Mouse (Mus musculus) retina, embryonic 14.5 days (tissue): ENCODE measurements at regions not wholly inside any gene's neighbourhood (a gene's known extent, or its start where the extent isn't known, plus 50 kb on each side); places are given as distances from the start of the nearest gene placed in this dataset.

ENCODE experiments used
- DNase-seq: peaks from one replicate; pipeline ENCODE4 v3.0.0-alpha.2; 2015; ENCODE audit warnings: low spot score

DNA sequence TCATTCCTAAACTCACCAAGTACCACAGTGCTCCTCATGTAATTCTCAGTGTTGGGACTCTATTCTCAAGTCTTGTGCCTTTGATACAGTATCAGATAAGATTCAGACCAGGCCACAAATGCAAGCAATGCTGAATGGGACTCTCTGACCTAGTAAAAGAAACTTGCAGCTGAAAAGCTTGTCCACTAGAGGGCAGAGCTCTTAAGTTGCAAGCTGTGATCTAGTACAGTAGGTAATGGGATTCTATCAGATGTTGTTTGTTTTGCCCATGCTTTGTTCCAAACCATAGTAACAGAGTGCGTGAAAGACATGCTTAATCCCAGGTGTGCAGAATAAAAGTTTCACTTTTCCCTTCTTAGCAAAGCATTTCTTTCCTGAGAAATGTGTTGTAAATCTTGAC, 383.2 kb upstream of the Chrm2 start:
- peak; percentile 73 for DNase-seq

DNA sequence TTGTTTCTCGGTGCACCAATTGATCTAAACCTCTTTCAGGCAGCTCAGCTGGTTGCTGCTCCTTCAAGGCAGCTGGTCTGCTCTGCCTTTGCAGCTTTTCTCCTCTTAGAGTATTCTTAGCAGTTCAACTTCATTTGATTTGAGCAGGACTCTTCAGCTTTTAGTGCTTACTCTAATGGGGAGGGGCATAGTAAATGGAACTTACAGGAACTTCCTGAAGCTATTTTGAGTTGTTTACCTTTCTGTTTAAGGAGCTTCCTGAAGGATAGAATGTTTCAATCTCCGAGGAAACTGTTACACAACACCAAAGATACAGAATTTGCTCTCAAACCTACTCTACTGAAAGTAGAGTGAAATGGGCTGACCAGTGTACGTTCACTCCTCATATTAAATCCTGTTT, 385.8 kb upstream of the Chrm2 start:
- DNase-seq = no peak

DNA sequence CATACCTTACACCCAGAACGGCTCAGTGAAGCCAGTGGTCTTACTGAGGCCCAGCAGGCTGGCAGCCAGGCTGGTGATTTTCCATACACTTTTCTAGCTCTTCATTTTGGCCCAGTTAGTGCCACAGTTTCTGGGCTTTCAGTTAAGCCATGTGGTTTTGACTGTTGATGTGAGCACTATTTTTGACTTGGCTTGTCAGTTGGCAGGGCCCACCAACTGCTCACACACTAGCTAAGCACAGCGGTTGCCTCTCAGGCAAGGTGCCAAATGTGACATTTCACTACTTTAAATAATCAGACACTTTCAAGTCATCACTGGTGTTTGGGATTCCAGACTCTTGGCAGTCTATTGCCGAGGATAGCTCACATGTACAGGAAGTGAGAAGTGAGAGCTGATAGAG, 399.0 kb upstream of the Chrm2 start:
- no peak for DNase-seq

DNA sequence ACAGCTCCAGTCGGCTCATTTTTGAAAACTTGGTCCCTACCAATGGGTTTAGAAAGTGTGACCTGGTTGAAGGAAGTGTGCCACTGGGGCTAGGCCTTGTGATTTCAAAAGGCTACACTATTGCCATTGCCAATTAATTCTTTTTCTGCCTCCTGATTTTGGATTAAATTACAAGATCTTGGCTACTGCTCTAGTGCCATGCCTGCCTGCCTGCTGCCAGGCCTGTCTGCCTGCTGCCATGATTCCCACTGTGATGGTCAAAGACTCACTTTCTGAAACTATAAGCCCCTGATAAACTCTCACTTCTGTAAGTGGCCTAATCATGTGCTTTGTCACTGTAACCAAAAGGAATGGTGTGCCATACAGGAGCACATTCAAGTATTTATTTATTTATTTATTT, 400.4 kb upstream of the Mtpn start:
- no peak for DNase-seq

DNA sequence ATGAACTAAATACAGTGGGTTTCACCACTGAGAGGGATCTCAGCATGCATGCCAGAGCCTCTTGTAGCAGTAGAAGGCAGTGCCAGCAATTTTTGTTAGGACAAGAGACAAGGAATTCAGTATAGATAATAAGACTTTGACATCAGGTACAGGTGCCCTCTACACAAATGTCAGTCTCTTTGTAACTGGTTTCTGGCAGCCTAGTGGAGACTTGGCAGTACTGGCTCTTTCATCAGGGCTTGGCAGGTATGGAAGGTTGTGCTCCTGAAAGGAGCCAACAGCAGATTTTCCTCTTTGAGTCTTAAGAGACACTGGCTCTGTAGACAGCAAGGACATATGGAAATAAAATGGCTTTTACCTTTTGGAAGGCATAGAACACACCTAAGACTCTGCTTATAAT, 384.5 kb upstream of the Mtpn start:
- no peak for DNase-seq

DNA sequence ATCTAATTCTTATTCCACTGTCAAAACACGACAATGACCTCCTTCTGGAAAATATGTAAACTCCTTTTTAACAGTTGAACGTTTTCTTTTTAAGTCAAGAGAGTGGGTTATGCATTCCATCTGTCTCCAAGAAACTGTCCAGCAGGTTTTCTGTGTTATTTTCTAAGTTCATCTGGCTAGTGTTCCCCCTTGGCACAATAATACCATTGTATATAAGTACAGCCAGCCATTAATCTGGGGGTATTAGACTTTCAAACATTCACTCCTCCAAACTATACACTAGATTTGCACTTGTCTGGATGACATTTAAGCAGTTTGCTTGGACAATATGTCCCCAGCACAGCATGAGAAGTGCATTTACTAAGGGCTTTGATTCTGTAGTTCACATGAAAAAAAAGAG, 358.3 kb upstream of the Mtpn start:
- DNase-seq = no peak

DNA sequence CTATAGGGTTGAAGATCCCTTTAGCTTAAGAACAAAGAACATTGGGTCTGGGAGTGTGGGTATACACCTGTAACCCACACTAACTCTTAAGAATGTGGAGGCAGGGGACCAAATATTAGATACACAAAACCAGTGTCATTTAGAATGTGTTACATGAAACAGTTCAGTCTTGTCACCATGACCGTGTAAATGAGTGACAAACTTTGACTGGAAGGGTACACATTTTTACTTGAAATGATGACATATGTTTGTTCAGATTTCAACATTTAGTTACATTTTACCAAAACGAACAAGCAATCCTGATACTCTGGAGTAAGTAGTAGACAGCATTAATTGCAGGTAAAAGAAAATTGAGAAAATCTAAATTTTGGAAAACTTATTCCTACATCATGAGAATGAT, 356.0 kb upstream of the Mtpn start:
- no peak for DNase-seq

DNA sequence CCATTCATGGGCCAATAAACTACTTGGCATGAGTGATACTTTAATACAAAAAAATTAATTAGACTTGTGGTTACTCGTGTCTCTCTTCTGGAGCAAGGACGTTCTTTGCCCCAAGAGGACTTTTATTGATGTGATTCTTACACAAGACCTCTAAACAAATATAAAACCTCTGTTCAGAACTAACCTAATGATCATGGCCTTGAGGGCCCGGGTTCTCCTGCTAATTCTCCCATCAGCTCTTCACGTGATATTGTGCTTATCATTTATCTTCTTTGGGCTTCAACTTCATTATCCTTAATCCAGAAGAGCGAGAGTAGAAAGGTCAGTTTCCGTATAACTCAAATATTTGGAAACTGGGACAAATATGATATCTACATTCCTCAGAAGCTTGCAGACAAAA, 335.0 kb upstream of the Mtpn start:
- DNase-seq = no peak

DNA sequence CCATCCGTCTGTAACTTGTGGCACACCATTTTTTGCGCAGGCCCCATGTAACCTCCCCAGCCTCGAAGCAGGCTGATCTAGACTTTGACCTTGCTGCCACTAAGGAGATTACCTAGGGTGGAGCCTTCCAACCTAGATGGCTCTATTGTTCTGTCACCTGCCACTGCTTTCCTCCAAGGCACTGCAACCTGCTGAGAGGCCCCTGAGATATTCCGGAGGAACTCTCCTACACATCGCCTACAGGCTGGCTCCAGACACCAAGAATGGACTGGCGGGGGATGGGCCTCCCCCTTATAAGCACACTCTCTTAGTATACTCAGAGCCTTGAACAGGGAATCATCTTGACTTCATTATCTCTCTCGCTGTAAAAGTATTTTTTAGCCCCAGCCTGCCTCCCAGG, 331.7 kb upstream of the Mtpn start:
- DNase-seq = no peak

DNA sequence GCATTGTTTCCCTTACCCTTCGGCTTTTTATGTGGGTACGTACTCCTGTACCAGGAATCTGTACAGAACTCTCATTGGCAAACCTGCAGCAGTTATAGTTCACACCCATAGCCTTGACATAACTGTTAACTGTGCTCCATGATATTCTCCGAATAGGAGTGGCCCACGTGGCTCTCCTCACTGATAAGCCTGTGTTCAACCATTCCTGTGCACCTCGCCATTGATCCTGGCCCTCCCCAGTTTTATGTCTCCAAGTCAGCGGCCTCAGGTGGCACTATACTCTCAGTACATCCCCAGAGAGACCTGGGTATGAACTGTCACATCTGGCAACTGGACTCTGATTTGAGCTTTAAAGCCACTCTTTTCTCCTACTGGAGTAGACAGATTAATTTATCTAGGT, 324.5 kb upstream of the Mtpn start:
- no peak for DNase-seq

DNA sequence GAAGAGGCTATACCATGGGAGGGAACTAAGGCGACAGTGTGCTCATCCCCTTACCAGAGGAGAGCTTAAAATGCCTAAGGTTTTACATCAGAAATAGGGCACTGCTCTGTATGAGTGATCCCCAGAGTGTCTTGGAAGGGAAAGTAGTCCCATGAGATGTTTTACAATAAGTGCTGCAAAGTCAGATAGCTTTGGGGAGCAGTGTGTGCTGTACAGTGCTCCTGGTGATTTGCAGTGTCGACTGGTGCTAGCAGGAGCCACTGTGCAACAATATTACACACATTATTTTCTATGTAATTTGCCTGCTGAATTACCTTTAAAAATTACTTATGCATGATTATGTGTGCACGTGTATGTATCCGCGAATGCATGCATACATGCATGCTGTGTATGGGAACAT, 314.3 kb upstream of the Mtpn start:
- peak; percentile 28 for DNase-seq

DNA sequence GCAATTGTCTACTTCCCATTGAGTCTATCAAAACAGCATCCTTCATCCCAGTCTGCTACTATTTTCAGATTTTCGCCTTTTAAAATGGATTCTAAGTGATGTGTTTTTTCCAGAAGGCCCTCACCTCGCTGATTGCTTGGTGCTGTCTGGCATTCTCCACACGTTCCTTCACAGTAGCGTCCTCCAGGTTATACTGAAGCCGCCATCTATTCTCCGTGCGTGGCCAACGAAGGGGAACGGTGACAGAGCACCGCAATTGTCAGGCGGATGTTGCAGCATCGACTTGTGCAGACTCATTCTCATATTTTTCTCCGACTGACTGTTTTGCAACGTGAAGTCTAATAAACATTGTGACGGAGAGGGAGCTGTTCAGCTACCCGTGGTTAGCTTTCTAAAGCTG, 277.0 kb upstream of the Mtpn start:
- no peak for DNase-seq

DNA sequence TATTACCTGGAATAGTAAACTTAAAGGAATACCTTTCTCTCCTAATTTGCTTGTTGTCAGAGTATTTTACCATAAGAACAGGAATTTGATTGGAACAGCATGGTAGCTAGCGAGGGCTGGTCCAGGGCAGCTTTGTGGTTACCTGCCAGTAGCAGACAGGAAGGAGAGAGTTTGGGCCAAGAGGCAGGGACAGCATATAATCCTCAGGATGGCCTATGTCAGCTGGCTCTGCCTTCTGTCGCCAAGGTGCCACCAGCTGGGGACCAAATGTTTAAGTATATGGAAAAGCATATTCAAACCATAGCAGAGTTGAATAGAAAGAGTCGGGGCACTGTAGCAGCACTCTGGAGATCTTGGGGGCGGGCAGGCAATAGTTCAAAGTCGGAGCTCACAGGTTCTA, 274.8 kb upstream of the Mtpn start:
- no peak for DNase-seq

DNA sequence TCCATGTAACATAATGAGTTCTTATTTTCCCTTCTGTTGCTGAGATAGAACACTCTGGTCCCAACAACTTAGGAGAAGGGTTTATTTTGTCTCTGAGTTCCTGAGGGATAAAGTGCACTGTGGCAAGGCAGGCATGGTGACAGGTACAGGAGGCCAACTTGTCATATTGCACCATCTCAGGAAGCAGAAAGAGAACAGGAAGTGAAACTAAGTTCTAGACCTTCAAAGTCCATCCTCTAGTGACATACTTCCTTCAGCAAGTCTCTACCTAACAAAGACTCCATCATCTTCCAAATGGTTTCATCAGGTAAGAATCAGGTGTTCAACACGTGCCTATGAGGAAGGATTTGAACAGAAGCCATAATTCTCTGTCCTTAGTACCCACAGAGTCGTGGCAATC, 266.1 kb upstream of the Mtpn start:
- DNase-seq = no peak

DNA sequence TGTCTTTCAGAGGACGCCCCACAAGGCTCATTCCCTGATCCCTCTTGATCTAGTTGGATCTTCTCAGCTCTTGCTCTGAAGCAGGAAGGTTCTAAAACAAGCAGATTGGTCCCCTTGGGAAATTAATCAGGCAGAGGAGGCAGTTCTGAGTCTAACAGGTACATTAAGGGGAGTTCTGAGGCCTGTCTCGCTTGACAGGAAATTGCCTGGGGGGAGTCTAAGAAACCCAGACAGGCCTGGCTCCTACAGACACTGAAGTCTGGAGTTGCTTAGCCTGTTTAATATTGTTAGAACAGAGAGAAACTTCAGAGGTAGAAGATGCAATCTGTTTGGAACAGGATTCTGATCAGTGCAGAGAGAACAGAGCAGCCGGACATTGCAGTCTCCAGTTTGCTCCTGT, 264.4 kb upstream of the Mtpn start:
- no peak for DNase-seq

DNA sequence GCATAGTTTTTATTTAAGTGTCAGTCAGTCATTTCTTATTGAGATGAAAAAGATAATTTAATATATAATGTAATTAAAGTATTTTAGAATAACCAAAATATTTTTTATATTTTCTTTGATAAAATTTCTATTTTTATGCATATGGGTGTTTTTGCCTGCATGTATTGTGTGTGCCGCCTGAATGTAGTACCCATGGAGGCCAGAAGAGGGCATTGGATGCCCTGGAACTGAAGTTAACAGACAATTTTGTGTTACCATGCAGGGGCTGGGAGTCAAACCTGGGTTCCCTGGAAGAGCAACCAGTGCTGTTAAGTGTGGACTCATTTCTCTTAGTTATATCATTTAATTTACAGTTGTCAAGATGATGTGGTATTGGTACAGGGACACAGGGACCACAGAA, 240.0 kb upstream of the Mtpn start:
- no peak for DNase-seq

DNA sequence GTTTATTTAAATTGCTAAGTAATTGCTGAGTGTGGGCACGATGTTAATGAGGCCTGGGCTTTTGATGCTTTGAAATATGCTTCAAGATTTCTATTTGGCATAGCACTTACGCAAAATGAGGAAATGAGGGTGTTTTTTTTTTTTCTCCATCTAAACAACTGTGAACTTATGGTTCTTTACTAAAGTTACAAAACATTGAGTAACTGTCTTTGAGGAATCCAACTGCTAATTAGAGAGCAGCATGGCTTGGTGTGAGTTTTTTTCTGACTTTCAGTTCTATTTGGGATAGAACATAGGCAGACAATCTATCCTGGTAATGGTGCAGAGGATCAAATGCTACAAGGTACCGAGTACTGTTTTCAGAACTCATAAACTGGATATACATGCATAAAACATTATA, 231.2 kb upstream of the Mtpn start:
- no peak for DNase-seq

DNA sequence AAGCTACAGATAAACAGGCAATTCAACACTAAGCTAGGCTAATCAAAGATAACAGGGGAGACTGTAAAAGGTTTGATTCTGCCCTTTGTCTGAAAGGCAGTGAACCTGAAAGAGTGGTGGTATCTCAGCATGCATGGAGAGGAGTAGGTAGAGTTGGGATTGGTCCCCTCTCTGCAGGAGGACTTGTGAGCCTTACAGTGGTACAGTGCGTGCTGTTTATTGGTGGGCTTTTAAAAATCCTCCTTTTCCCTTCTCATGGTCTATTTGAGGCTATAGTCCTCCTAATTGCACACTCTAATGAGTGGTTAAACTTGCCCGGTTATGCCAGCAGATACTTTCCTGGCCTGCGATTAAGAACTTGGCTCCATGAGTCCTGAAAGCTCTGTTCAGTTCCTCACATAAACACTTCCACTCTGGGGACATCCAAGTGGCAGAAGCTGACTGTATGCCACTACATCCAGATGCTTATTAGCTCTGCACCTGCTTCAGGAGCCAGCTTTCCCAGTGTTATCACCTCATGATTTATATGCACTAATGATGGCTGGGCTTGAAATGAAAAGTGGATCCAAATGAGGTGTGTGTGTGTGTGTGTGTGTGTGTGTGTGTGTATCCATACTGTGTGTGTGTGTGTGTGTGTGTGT, 220.0 kb upstream of the Mtpn start:
- DNase-seq = no peak

DNA sequence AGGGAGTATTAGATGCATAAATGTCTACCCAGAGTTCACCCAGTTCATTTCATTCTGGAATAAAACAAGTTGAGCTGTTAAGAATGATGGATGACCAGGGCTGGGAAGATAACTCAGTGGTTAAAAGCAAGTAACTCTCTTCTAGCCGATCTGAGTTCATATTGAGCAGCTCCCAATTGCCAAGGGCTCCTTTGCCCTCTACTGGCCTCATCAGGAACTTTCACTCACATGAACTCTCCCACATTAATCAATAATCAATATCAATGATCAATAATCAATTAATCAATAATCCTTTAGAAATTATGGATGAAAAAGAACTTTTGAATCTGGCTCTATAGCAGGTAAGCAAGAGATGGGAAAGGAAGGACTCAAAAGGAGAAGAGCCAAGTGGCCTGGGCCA, 206.3 kb upstream of the Mtpn start:
- DNase-seq = no peak

DNA sequence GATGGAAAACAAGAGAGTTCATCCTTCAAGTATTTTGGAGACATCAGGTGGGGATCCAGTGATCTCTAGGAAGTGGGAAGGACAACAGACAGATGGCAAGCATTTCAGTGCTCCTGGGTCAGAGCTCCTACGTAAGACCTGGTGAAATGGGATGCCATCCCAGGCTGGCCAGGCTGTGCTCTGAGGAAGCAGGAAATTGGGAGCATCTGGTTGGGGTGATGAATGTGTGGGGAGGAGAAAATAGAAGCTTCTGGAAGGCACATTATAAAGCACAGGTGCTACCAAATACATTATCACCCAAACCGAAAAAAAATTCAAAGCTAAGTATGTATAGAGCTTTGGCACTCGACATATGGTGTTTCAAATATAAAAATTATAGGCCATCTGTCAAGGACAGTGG, 165.9 kb upstream of the Mtpn start:
- no peak for DNase-seq

DNA sequence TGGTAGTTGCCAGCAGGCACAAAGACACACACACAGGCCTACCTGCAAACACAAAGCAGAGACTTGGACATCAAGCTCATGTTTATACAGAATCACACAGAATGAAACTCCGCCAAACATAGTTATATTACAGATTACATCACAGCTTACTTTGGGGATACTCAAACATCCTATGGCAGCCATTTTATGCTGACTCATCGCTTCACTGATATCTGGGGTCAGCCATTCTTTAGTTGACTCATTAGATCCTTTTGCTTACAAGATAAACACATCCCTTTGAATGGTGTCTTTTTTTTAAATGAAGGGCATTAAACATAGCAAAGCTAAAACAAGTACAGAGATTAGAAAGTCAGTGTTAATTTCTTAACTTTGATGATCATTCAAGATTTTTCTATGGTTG, 127.4 kb upstream of the Mtpn start:
- no peak for DNase-seq

DNA sequence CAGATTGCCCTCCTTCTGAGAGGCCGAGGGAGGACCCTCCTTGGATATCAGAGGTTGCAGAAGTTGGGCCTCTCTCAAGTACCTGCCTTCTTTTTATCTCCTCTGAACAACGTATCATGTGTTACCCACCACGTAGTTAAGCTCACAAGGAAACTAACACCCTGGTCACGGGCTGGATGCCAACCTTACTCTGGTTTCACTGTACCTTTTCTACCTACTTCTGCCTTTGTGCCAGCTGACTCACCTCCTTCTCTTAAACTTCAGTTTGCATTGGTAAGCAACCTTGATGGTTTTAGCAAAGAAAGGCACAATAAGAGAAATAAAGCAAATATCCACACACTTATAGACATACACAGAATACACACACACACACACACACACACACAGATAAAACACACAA, 111.7 kb upstream of the Mtpn start:
- DNase-seq = no peak

DNA sequence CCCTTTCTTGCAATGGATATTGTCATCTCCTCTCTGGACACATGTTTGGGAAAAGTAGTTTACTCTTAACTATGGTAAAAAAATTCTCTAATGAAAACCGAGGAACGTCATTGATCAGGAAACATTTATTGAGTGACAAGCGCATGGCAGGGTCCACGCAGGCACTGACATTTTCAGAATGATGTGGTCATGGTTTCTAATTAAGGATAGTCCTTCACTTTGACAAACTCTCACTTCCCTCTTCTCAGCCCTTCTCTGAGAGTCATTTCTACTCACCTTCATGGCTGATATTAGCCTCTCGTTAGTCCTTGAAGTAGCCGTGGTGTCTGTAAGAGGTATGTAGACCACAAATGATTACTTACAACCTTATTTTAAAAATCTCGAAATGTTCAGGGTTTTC, 105.5 kb upstream of the Mtpn start:
- DNase-seq = no peak

DNA sequence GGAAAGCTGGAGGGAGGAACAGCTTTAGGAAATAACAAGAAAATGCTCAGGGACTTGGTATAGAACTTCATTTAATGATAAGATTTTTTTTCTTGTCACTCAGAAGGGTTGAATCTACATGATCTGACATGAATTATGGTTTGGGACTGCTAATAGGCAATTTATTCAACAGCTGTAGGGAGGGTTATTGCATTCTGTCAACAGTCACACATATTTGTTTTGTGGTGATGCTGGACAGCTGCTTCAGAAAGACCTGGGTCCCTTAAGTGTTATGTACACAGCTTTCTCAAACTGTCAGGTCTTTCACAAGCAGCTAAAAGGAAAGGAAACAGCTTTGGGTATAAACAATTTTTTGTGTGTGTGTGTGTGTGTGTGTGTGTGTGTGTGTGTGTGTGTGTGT, 101.0 kb upstream of the Mtpn start:
- DNase-seq = no peak

DNA sequence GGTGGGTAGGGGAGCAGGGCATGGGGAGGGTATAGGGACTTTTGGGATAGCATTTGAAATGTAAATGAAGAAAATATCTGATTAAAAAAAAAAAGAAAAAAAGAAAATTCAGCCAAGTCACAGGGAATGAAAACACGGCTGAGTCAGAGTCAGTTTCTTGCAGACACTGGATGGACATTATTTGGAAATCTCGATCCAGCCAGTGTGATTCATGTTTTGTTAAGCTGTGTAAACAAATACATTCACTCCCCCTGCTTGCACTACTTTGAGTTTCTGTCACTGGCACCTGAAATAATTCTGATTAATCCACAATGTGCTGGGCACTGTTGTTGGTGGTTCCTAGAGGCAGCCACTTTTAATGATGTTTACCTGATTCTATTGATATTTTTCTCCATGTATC, 68.6 kb upstream of the Mtpn start:
- DNase-seq = no peak
